Mouse (Mus musculus): ENCODE measurements around the gene Dph6. TPM values are rescaled to one million over a fixed set of nuclear protein-coding genes. Genes with fewer than 3 reads are reported as not detected.

Gene Dph6
- polyA plus RNA-seq, 1 experiment from 2014 or later: 23.0 TPM

- no peak overlapping the region for H3K9ac ChIP-seq (ENCODE audit: low read length)
- no peaks in the 10 kb centered on the region for H3K27me3 ChIP-seq (ENCODE audit: control insufficient read depth, insufficient read depth, low read length)
- H3K27ac ChIP-seq (ENCODE audit: low read length): no peak overlapping the region
- WGBS: 90% methylated on average over 5 of the region's 5 CpGs
- H3K4me1 ChIP-seq (ENCODE audit: control insufficient read depth, insufficient read depth, low read length): no peaks in the 10 kb centered on the region
- no peak overlapping the region for H3K4me3 ChIP-seq (replicated peaks; ENCODE audit: low read length)
- H3K4me2 ChIP-seq (ENCODE audit: low read depth, low read length): no peak overlapping the region
- ATAC-seq (ENCODE audit: insufficient read depth, low FRiP score): no peak
- no peaks in the 10 kb centered on the region for H3K9me3 ChIP-seq (replicated peaks; ENCODE audit: control insufficient read depth, low read length)
- H3K36me3 ChIP-seq (ENCODE audit: control insufficient read depth, insufficient read depth, low read length): no peaks in the 10 kb centered on the region
These were observed 61.4 kb downstream of the Dph6 start for GRCm38 (mm10) chr2:114593393-114593792.

GRCm38 (mm10) chr2:114580714-114581113, 74.0 kb downstream of the Dph6 start:
- no peaks in the 10 kb centered on the region for H3K4me1 ChIP-seq (ENCODE audit: control insufficient read depth, insufficient read depth, low read length)
- H3K9ac ChIP-seq (ENCODE audit: low read length): no peak overlapping the region
- H3K27me3 ChIP-seq (ENCODE audit: control insufficient read depth, insufficient read depth, low read length): no peaks in the 10 kb centered on the region
- H3K9me3 ChIP-seq (replicated peaks; ENCODE audit: control insufficient read depth, low read length): no peaks in the 10 kb centered on the region
- WGBS: 57% methylated on average over 2 of the region's 2 CpGs
- no peak for ATAC-seq (ENCODE audit: insufficient read depth, low FRiP score)
- no peak overlapping the region for H3K4me3 ChIP-seq (replicated peaks; ENCODE audit: low read length)
- H3K36me3 ChIP-seq (ENCODE audit: control insufficient read depth, insufficient read depth, low read length): no peaks in the 10 kb centered on the region
- H3K27ac ChIP-seq (ENCODE audit: low read length): no peak overlapping the region
- H3K4me2 ChIP-seq (ENCODE audit: low read depth, low read length): no peak overlapping the region

- Histone ChIP-seq H3K27ac (ENCODE audit: low read length) (no peak overlapping the region), H3K4me1 (ENCODE audit: control insufficient read depth, insufficient read depth, low read length) (no peaks in the 10 kb centered on the region), H3K9me3 (replicated peaks; ENCODE audit: control insufficient read depth, low read length) (no peaks in the 10 kb centered on the region), H3K4me3 (replicated peaks; ENCODE audit: low read length) (no peak overlapping the region), H3K27me3 (ENCODE audit: control insufficient read depth, insufficient read depth, low read length) (no peaks in the 10 kb centered on the region), H3K36me3 (ENCODE audit: control insufficient read depth, insufficient read depth, low read length) (no peaks in the 10 kb centered on the region), H3K9ac (ENCODE audit: low read length) (no peak overlapping the region), H3K4me2 (ENCODE audit: low read depth, low read length) (no peak overlapping the region)
- ATAC-seq (ENCODE audit: insufficient read depth, low FRiP score): no peak
- WGBS: 92% methylated on average over 2 of the region's 2 CpGs
These were observed 111.7 kb downstream of the Dph6 start for GRCm38 (mm10) chr2:114543000-114543622.

GRCm38 (mm10) chr2:114542325-114542724, 112.4 kb downstream of the Dph6 start:
- Histone ChIP-seq H3K36me3 (ENCODE audit: control insufficient read depth, insufficient read depth, low read length) (no peaks in the 10 kb centered on the region), H3K27ac (ENCODE audit: low read length) (no peak overlapping the region), H3K9ac (ENCODE audit: low read length) (no peak overlapping the region), H3K4me1 (ENCODE audit: control insufficient read depth, insufficient read depth, low read length) (no peaks in the 10 kb centered on the region), H3K4me2 (ENCODE audit: low read depth, low read length) (no peak overlapping the region), H3K9me3 (replicated peaks; ENCODE audit: control insufficient read depth, low read length) (no peaks in the 10 kb centered on the region), H3K27me3 (ENCODE audit: control insufficient read depth, insufficient read depth, low read length) (no peaks in the 10 kb centered on the region), H3K4me3 (replicated peaks; ENCODE audit: low read length) (no peak overlapping the region)
- no peak for ATAC-seq (ENCODE audit: insufficient read depth, low FRiP score)
- WGBS: 77% methylated on average over 2 of the region's 2 CpGs

GRCm38 (mm10) chr2:114540416-114540815, 114.3 kb downstream of the Dph6 start:
- H3K27ac ChIP-seq (ENCODE audit: low read length): no peak overlapping the region
- no peaks in the 10 kb centered on the region for H3K36me3 ChIP-seq (ENCODE audit: control insufficient read depth, insufficient read depth, low read length)
- no peaks in the 10 kb centered on the region for H3K4me1 ChIP-seq (ENCODE audit: control insufficient read depth, insufficient read depth, low read length)
- ATAC-seq (ENCODE audit: insufficient read depth, low FRiP score): no peak
- H3K9me3 ChIP-seq (replicated peaks; ENCODE audit: control insufficient read depth, low read length): no peaks in the 10 kb centered on the region
- H3K4me2 ChIP-seq (ENCODE audit: low read depth, low read length): no peak overlapping the region
- no peak overlapping the region for H3K4me3 ChIP-seq (replicated peaks; ENCODE audit: low read length)
- 77% methylated on average over 6 of the region's 6 CpGs for WGBS
- no peak overlapping the region for H3K9ac ChIP-seq (ENCODE audit: low read length)
- H3K27me3 ChIP-seq (ENCODE audit: control insufficient read depth, insufficient read depth, low read length): no peaks in the 10 kb centered on the region

- no peak for ATAC-seq (ENCODE audit: insufficient read depth, low FRiP score)
- WGBS: 41% methylated on average over 1 of the region's 1 CpGs
- no peaks in the 10 kb centered on the region for H3K4me1 ChIP-seq (ENCODE audit: control insufficient read depth, insufficient read depth, low read length)
These were observed 118.7 kb downstream of the Dph6 start for GRCm38 (mm10) chr2:114536032-114536431.

GRCm38 (mm10) chr2:114531010-114531756, 123.6 kb downstream of the Dph6 start:
- H3K27ac ChIP-seq (ENCODE audit: low read length): no peak overlapping the region
- H3K4me2 ChIP-seq (ENCODE audit: low read depth, low read length): no peak overlapping the region
- no peaks in the 10 kb centered on the region for H3K36me3 ChIP-seq (ENCODE audit: control insufficient read depth, insufficient read depth, low read length)
- 64% methylated on average over 5 of the region's 5 CpGs for WGBS
- no peaks in the 10 kb centered on the region for H3K27me3 ChIP-seq (ENCODE audit: control insufficient read depth, insufficient read depth, low read length)
- no peaks in the 10 kb centered on the region for H3K9me3 ChIP-seq (replicated peaks; ENCODE audit: control insufficient read depth, low read length)
- no peak for ATAC-seq (ENCODE audit: insufficient read depth, low FRiP score)
- no peaks in the 10 kb centered on the region for H3K4me1 ChIP-seq (ENCODE audit: control insufficient read depth, insufficient read depth, low read length)
- no peak overlapping the region for H3K4me3 ChIP-seq (replicated peaks; ENCODE audit: low read length)
- no peak overlapping the region for H3K9ac ChIP-seq (ENCODE audit: low read length)

More at GRCm38 (mm10) chr2:114536032-114536431, 118.7 kb downstream of the Dph6 start:
- Histone ChIP-seq H3K4me2 (ENCODE audit: low read depth, low read length) (no peak overlapping the region), H3K9ac (ENCODE audit: low read length) (no peak overlapping the region), H3K4me3 (replicated peaks; ENCODE audit: low read length) (no peak overlapping the region), H3K9me3 (replicated peaks; ENCODE audit: control insufficient read depth, low read length) (no peaks in the 10 kb centered on the region), H3K36me3 (ENCODE audit: control insufficient read depth, insufficient read depth, low read length) (no peaks in the 10 kb centered on the region), H3K27ac (ENCODE audit: low read length) (no peak overlapping the region), H3K27me3 (ENCODE audit: control insufficient read depth, insufficient read depth, low read length) (no peaks in the 10 kb centered on the region)

GRCm38 (mm10) chr2:114520414-114520813, 134.3 kb downstream of the Dph6 start:
- Histone ChIP-seq H3K4me2 (ENCODE audit: low read depth, low read length) (no peak overlapping the region), H3K36me3 (ENCODE audit: control insufficient read depth, insufficient read depth, low read length) (no peaks in the 10 kb centered on the region), H3K27ac (ENCODE audit: low read length) (no peak overlapping the region), H3K4me1 (ENCODE audit: control insufficient read depth, insufficient read depth, low read length) (no peaks in the 10 kb centered on the region), H3K27me3 (ENCODE audit: control insufficient read depth, insufficient read depth, low read length) (no peaks in the 10 kb centered on the region), H3K9me3 (replicated peaks; ENCODE audit: control insufficient read depth, low read length) (no peaks in the 10 kb centered on the region), H3K9ac (ENCODE audit: low read length) (no peak overlapping the region), H3K4me3 (replicated peaks; ENCODE audit: low read length) (no peak overlapping the region)
- ATAC-seq (ENCODE audit: insufficient read depth, low FRiP score): no peak
- WGBS: 69% methylated on average over 5 of the region's 5 CpGs

- Histone ChIP-seq H3K4me2 (ENCODE audit: low read depth, low read length) (no peak overlapping the region), H3K27me3 (ENCODE audit: control insufficient read depth, insufficient read depth, low read length) (no peaks in the 10 kb centered on the region), H3K36me3 (ENCODE audit: control insufficient read depth, insufficient read depth, low read length) (no peaks in the 10 kb centered on the region), H3K27ac (ENCODE audit: low read length) (no peak overlapping the region), H3K4me1 (ENCODE audit: control insufficient read depth, insufficient read depth, low read length) (no peaks in the 10 kb centered on the region), H3K9ac (ENCODE audit: low read length) (no peak overlapping the region), H3K9me3 (replicated peaks; ENCODE audit: control insufficient read depth, low read length) (no peaks in the 10 kb centered on the region), H3K4me3 (replicated peaks; ENCODE audit: low read length) (no peak overlapping the region)
- 67% methylated on average over 3 of the region's 3 CpGs for WGBS
- ATAC-seq (ENCODE audit: insufficient read depth, low FRiP score): no peak
These were observed 134.9 kb downstream of the Dph6 start for GRCm38 (mm10) chr2:114519907-114520306.

All from stomach, embryonic 16.5 days (tissue).